Mouse (Mus musculus) adipocyte (in vitro differentiated cells): ENCODE data around the gene Olfr1089.

Experiments
- DNase-seq: peaks from one replicate; pipeline ENCODE4 v3.0.0-alpha.2; 2016; ENCODE audit warnings: low spot score

Olfr1089 gene

GRCm38 (mm10) chr2:86733601-86734000, at the start of gene Olfr1089:
Gene Olfr1089, minus strand, starts transcription at chr2:86733701.
- no peak for DNase-seq

DNA sequence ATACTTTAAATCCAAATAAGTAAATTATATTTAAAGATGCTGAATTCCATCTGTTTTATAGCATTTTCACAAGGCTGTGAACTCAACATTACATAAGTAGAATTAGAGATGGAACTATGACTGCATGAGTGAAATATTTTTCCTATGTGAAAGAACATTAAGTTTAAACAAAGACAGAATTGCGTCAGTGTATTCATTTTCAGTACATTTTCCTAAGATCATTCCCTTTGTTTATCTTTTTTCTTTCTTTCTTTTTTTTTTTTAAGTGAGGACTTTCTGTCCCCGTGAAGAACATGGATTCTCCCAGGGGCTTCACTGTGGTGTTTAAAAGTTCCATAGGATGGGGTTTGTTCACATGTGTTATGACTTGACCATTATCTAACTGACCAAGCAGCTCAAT, 48.7 kb upstream of the Olfr1089 start, which contains the start of gene Olfr1093:
Gene Olfr1093, plus strand, starts transcription at position 301 of the 400 bp plus-strand sequence.
- DNase-seq = no peak

- DNase-seq = no peak
These were observed 27.5 kb upstream of the Olfr1089 start for GRCm38 (mm10) chr2:86761050-86761449.

DNA sequence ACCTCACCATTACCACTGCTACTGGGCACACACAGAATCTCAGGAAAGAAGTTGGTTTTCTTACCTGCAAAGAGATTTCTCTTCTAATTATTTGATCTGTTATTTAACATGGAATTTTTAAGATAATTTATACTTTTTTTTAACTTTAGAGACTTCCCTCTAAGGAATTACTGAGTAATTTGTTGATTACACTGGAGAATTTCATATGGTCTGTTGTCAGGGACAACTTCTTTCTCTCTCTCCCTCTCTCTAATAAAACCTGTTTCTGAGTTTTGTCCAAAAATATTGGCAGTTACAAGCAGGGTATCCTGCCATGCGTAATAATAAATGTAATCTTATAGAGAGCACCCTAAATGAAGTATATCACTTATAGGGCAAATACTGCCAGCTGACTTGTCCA, 25.4 kb upstream of the Olfr1089 start, which contains the start of gene Olfr1090:
Gene Olfr1090, minus strand, starts transcription at position 101 of the 400 bp plus-strand sequence.
- no peak for DNase-seq

- DNase-seq = no peak
These were observed 35.2 kb downstream of the Olfr1089 start, which contains the start of gene Olfr1087 for GRCm38 (mm10) chr2:86698295-86698694. Gene Olfr1087, minus strand, starts transcription at chr2:86698395.
